Comparison of ENCODE assay signal across 11 mouse cellular contexts in the genomic region with DNA sequence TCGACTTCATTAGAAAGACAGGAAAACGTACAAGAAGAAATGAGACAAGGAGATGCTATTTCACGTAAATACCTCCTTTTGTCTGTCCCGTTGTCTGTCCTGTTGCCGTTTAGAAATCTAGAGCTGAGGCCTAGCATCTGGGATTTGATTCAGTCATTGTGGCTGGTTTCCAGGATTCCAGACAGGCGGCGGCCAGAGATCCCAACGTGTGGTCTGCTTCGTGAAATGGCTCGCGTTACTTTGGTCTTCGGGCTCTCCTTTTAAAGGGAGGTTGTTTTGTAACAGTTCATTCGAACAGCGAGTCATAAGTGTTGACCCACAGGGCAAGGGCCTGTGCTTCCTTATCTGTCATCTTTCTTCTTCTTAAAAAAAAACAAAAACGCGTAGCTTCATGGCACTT. TPM values are rescaled to one million over a fixed set of nuclear protein-coding genes. Genes with fewer than 3 reads are reported as not detected.
DNase-seq lines count a peak whose midpoint lies in the region; ATAC-seq lines count a peak whose summit lies in the region.
"Had no signal": no experiment of that assay in that cellular context is flagged by ENCODE, and none has a peak within 500 bp of the region (broad histone marks: within the 10 kb centered on the region; RNA-seq: fewer than 3 reads in every experiment).

Gene Tceanc (minus strand): TSS at position 223 of the 400 bp plus-strand sequence.

- ATAC-seq in kidney, embryonic 14.5 days (ENCODE audit: low FRiP score, low TSS enrichment), result no peak

- no peaks in the 10 kb centered on the region for H3K4me1 ChIP-seq in kidney, embryonic 14.5 days (ENCODE audit: control insufficient read depth, insufficient read depth, low read length)
- H3K4me1 ChIP-seq: limb, embryonic 15.5 days; stomach, embryonic 15.5 days had no signal

- no peak within 1 kb of the TSS for H3K4me2 ChIP-seq in kidney, embryonic 14.5 days (replicated peaks; ENCODE audit: low read depth, low read length)
- H3K4me2 ChIP-seq: limb, embryonic 15.5 days; stomach, embryonic 15.5 days had no signal

- peak; percentile 5 for DNase-seq in embryo, embryonic 11 days
- DNase-seq in embryo, embryonic 9.5 days (ENCODE audit: extremely low spot score), result no peak
- peak; percentile 5 for DNase-seq in kidney, postnatal 10 days
- DNase-seq in 416B (ENCODE audit: low read depth), result peak; percentile 21
- peak; percentile 21 for DNase-seq in heart, postnatal 4 days
- no peak for DNase-seq in spleen, adult 12 weeks (ENCODE audit: low spot score)
- DNase-seq in adrenal gland, adult (ENCODE audit: inconsistent age in 2 of 2, low spot score in 1 of 2), result no peak

- H3K9me3 ChIP-seq in kidney, embryonic 14.5 days (ENCODE audit: control insufficient read depth, low read length), result no peaks in the 10 kb centered on the region
- H3K9me3 ChIP-seq: limb, embryonic 15.5 days; stomach, embryonic 15.5 days had no signal

- H3K4me3 ChIP-seq in kidney, embryonic 14.5 days (ENCODE audit: low read length), result no peak within 1 kb of the TSS
- H3K4me3 ChIP-seq: layer of hippocampus, adult 2 months; limb, embryonic 15.5 days; stomach, embryonic 15.5 days had no signal

- H3K27me3 ChIP-seq in kidney, embryonic 14.5 days (ENCODE audit: control insufficient read depth, insufficient read depth, low read length), result no peaks in the 10 kb centered on the region; the same call in 1 of the 2 replicates
- H3K27me3 ChIP-seq: stomach, embryonic 15.5 days had no signal

- H3K27ac ChIP-seq in kidney, embryonic 14.5 days (ENCODE audit: low read depth, low read length), result no peak within 1 kb of the TSS
- H3K27ac ChIP-seq: layer of hippocampus, adult 2 months; limb, embryonic 15.5 days; stomach, embryonic 15.5 days had no signal

- 72% methylated on average over 16 of the region's 16 CpGs for WGBS in kidney, embryonic 14.5 days

- no peak within 1 kb of the TSS for H3K9ac ChIP-seq in kidney, embryonic 14.5 days (ENCODE audit: low read depth, low read length)
- H3K9ac ChIP-seq: limb, embryonic 15.5 days; stomach, embryonic 15.5 days had no signal

- no peaks in the 10 kb centered on the region for H3K36me3 ChIP-seq in kidney, embryonic 14.5 days (ENCODE audit: control insufficient read depth, insufficient read depth, low read length)
- H3K36me3 ChIP-seq: limb, embryonic 15.5 days; stomach, embryonic 15.5 days had no signal

RNA-seq across cellular contexts. Expression of gene Tceanc, which starts in this region (rescaled TPM):
- 5.7 and 9.9 TPM in 2 replicates for polyA plus RNA-seq in kidney, embryonic 14.5 days (2014; fragmentation: Nextera tagmentation; extraction: Ambion mirVana)
- total RNA-seq in heart, postnatal 4 days (2021), result 1 to 10 TPM; 3.6 to 4.9 TPM

Comparison
In these comparisons a context has a peak if more than half of its experiments do, and no peak if none do; other contexts are left out.
1. DNase-seq: peak in embryo, embryonic 11 days (single experiment), kidney, postnatal 10 days (single experiment), 416B (single experiment) and heart, postnatal 4 days (single experiment); none in embryo, embryonic 9.5 days (single experiment), spleen, adult 12 weeks (single experiment) and adrenal gland, adult (0 of 2).